Mouse (Mus musculus) stomach, embryonic 16.5 days (tissue): ENCODE results near the gene Syt13. TPM values are rescaled to one million over a fixed set of nuclear protein-coding genes. Genes with fewer than 3 reads are reported as not detected.

Experiments used
- ATAC-seq: fragments of 200-750 bp; cut with Nextera tagmentation; 2 replicates; pipeline ENCODE4 v1.8.0; 2017; ENCODE audit warnings: moderate number of reproducible peaks, moderate TSS enrichment; ENCODE audit not compliant: insufficient read depth, low FRiP score
- H3K27ac ChIP-seq: fragments of 300-500 bp; sonication (generic); 2 replicates; pipeline ENCODE4 v1.5.1; 2014; ENCODE audit warnings: low read length
- H3K27me3 ChIP-seq: fragments of 300-500 bp; sonication (generic); 2 replicates; pipeline ENCODE4 v1.6.1; 2014; ENCODE audit warnings: low read length, control low read depth, mixed read lengths; ENCODE audit not compliant: control insufficient read depth, insufficient read depth
- H3K36me3 ChIP-seq: fragments of 300-500 bp; sonication (generic); 2 replicates; pipeline ENCODE4 v1.6.1; 2014; ENCODE audit warnings: low read length; ENCODE audit not compliant: control insufficient read depth, insufficient read depth
- H3K4me1 ChIP-seq: fragments of 300-500 bp; sonication (generic); 2 replicates; pipeline ENCODE4 v1.6.1; 2014; ENCODE audit warnings: low read length, control low read depth, mixed read lengths; ENCODE audit not compliant: control insufficient read depth, insufficient read depth
- H3K4me2 ChIP-seq: fragments of 300-500 bp; sonication (generic); 2 replicates; pipeline ENCODE4 v1.6.1; 2014; ENCODE audit warnings: low read depth, low read length, mixed read lengths
- H3K4me3 ChIP-seq: fragments of 300-500 bp; sonication (generic); replicated peaks from 2 replicates; pipeline ENCODE4 v1.5.1; 2014; ENCODE audit warnings: mild to moderate bottlenecking, low read length
- H3K9ac ChIP-seq: fragments of 300-500 bp; sonication (generic); 2 replicates; pipeline ENCODE4 v1.6.1; 2014; ENCODE audit warnings: low read length
- H3K9me3 ChIP-seq: fragments of 300-500 bp; sonication (generic); replicated peaks from 2 replicates; pipeline ENCODE4 v1.6.1; 2016; ENCODE audit warnings: low read length, control low read depth; ENCODE audit not compliant: control insufficient read depth
- WGBS: fragments of 180-500 bp; shearing (Covaris S2); extraction: QIAGEN DNeasy Blood & Tissue Kit; methylation state at CpG from one replicate; pipeline ENCODE4 v1.1.7; 2014; 5-methylcytosine and 5-hydroxymethylcytosine counted together
- polyA plus RNA-seq: library from polyadenylated mRNA; unstranded; fragments of >200 nt; fragmentation: Nextera tagmentation; extraction: Ambion mirVana; gene quantifications from 2 replicates; pipeline ENCODE4 v1.2.1, GENCODE M21; 2015

Syt13 gene
- polyA plus RNA-seq: 12.7 and 12.9 TPM in 2 replicates

DNA sequence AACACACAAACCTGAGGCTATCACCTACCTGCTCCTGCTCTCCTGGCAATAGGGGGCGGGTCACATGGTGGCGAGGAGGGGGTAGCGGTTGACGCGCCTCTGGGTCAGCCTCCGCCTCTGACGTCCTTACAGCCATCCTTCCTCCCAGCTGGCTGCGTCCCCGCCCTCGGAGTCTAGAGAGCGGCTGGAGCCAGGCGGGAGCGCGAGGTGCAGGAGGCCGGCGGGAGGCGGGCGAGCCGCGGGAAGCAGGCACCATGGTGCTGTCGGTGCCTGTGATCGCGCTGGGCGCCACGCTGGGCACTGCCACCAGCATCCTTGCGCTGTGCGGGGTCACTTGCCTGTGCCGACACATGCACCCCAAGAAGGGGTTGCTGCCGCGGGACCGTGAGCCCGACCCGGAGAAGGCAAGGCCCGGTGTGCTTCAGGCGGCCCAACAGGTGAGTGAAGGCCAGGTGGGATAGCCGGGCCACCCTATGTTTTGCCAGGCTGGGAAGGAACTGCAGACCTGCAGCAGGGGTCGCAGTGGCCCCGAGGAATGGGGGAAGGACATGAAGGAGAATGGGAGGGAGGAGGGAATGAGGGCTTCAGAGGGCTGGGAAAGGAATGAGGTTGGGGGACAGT lies at the start of gene Syt13:
TSS of gene Syt13 (plus strand) at position 166 of the 621 bp plus-strand sequence.
- no peaks in the 10 kb centered on the region for H3K9me3 ChIP-seq
- peak within 1 kb of the TSS; percentile 80 for H3K4me2 ChIP-seq
- H3K36me3 ChIP-seq: no peaks in the 10 kb centered on the region
- peak within 1 kb of the TSS; percentile 53 for H3K4me3 ChIP-seq
- peak; percentile 81 for ATAC-seq
- WGBS: under 1% methylated on average over 38 of the region's 38 CpGs
- H3K9ac ChIP-seq: peak within 1 kb of the TSS; percentile 73
- H3K27ac ChIP-seq: no peak within 1 kb of the TSS
- peaks cover 10% of the 10 kb centered on the region; the same call in 1 of the 2 replicates for H3K27me3 ChIP-seq
- H3K4me1 ChIP-seq: peaks cover 21% of the 10 kb centered on the region

DNA sequence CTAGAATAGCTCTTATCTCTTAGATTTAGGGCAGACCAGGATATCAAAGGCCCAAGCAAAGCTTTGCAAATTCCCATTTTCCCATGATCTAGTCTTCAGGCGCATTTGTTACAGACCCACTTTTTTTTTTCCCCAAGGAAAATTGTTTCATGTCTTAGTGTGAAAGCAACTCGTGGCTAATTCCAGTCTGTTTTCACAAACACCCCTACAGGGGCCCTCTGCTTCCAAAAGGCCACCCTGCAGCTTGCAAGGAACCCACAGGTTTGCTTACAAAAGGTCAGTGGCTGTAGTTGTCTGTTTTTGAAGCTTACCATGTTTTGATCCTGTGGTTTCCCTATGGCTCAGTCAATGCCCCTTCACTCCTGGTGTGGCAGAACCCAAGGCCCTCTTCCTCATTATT lies 48.3 kb upstream of the Syt13 start:
- Histone ChIP-seq H3K27ac (no peak overlapping the region), H3K36me3 (no peaks in the 10 kb centered on the region), H3K27me3 (no peaks in the 10 kb centered on the region), H3K4me3 (no peak overlapping the region), H3K4me1 (no peaks in the 10 kb centered on the region), H3K9me3 (no peaks in the 10 kb centered on the region), H3K4me2 (no peak overlapping the region), H3K9ac (no peak overlapping the region)
- WGBS: 23% methylated on average over 2 of the region's 2 CpGs
- ATAC-seq: no peak

DNA sequence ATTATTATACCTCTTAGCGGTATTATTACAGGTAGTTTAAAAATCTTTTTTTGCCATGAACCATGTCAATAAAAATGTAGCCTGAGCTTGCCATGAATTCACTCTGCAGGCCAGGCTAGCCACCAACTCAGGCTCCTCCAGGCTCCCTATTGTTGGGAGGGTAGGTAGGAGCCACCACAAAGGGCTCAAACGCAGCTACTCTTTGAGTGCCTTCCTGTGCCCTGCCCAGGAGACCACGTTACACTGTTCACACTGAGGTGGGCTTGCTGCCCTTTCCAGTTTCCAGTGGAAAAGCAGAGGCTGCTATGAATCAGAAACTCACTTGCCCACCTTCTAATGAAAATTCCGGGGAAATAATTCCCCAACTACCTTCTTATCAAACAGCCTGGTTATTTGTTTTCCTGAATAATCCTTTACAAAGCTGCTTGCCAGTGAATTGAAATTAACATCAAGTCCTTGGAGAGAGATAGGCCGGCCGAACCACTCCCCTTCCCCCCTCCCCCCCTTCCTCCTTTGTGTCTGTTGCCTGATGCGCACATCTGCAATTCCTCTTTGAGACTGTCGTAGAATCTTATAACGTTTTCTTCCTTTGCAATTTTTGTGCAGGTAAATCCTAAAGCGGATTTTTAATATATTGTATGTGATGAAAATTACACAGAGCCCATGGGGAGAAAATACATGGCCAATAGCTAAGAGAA lies 44.6 kb upstream of the Syt13 start:
- Histone ChIP-seq H3K27ac (no peak overlapping the region), H3K4me2 (no peak overlapping the region), H3K9ac (no peak overlapping the region), H3K27me3 (no peaks in the 10 kb centered on the region), H3K36me3 (no peaks in the 10 kb centered on the region), H3K9me3 (no peaks in the 10 kb centered on the region), H3K4me1 (no peaks in the 10 kb centered on the region), H3K4me3 (no peak overlapping the region)
- no peak for ATAC-seq
- 18% methylated on average over 10 of the region's 10 CpGs for WGBS

DNA sequence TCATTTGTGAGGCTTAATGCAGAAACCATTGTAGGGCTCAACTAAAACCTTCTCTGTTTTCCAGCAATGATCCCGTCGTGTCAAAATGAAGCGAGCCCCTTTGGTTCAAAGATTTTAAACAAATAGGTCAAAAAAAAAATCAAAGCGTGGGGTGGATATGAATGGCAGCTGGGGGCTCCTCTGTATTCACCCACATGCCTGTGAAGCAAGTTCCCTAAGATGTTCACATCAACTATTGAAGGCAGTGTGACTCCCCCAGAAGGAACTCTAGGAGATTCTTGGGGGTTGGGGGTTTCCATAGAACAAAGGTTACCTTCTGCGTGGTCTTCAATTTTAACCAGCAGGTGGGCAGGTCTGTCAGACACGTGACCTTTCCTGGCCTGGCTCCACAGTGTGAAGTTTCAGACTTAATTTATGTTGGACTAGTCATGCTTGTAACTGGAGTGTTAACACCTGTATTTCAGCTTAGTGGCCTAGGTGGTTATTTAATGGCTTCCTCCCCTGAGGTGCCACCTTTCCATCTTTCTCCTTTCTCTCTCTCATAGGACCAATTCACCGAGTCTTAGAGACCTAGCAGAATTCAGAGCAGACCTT lies 43.7 kb upstream of the Syt13 start:
- H3K27ac ChIP-seq: no peak overlapping the region
- no peak overlapping the region for H3K4me2 ChIP-seq
- 37% methylated on average over 7 of the region's 7 CpGs for WGBS
- no peak for ATAC-seq
- no peak overlapping the region for H3K9ac ChIP-seq
- H3K4me3 ChIP-seq: no peak overlapping the region
- H3K9me3 ChIP-seq: no peaks in the 10 kb centered on the region
- H3K27me3 ChIP-seq: no peaks in the 10 kb centered on the region
- no peaks in the 10 kb centered on the region for H3K36me3 ChIP-seq
- no peaks in the 10 kb centered on the region for H3K4me1 ChIP-seq

DNA sequence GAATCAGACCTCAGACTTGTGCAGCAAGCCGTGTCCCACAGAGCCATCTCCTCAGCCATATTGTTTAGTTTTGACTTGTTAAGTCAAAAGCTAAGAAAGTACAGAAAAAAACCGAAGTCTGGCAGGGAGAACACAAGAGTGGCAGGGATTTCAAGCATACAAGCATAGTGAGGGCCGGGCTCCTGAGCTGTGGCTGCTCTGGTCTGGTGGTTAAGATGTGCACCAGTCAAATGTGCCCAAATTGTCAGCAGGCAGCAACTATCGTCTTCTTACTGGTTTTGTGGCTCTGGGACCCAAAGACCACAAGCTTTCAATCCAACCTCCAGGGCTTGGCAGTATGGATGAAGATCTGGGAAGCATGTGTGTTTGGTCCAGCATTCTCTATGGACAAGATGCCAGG lies 42.2 kb upstream of the Syt13 start:
- Histone ChIP-seq H3K4me3 (no peak overlapping the region), H3K4me1 (no peaks in the 10 kb centered on the region), H3K36me3 (no peaks in the 10 kb centered on the region), H3K9ac (no peak overlapping the region), H3K27me3 (no peaks in the 10 kb centered on the region), H3K9me3 (no peaks in the 10 kb centered on the region), H3K4me2 (no peak overlapping the region), H3K27ac (no peak overlapping the region)
- no peak for ATAC-seq
- 86% methylated on average over 4 of the region's 4 CpGs for WGBS

DNA sequence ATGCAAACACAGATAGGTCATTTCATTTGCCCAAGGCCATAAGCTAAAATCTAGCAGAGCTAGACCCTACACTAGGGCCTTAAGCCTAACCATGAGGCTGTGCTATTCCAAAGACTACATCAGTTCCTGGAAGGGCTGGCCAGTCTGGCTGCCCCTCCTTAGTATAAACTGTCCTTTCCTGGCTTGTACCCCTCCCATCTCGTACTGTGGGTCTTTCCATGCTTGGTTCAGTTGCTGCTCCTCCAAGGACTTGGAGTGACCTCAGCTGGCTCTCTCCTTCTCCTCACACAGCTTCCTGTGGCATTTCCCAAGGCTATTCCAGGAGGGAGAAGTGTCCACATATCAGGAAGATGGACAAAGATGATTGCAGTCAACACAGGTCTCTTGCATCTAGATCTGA lies 40.3 kb upstream of the Syt13 start:
- no peaks in the 10 kb centered on the region for H3K4me1 ChIP-seq
- H3K36me3 ChIP-seq: no peaks in the 10 kb centered on the region
- no peak for ATAC-seq
- H3K27me3 ChIP-seq: no peaks in the 10 kb centered on the region
- no peak overlapping the region for H3K27ac ChIP-seq
- H3K9ac ChIP-seq: no peak overlapping the region
- H3K4me2 ChIP-seq: no peak overlapping the region
- no peak overlapping the region for H3K4me3 ChIP-seq
- H3K9me3 ChIP-seq: no peaks in the 10 kb centered on the region
- 59% methylated on average over 1 of the region's 1 CpGs for WGBS

DNA sequence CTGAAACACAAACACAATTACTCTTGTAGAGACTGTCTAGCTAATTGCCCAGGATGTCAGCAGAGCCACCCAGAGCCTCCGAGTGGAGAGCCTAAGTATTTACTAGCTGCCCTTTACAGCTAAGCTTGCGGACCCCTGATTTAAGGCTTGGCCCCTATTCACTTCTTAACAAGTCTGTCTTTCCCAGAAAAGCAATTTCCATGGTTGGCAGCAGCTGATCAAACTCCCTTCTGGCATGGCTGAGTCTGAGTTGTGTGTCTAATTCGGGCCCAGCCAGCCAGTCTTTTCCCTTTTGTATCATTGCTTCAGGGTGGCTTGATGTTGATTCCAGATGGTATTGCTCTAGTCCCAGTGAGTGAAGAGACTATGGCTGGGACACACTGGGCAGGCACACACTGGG lies 37.4 kb upstream of the Syt13 start:
- no peak overlapping the region for H3K4me3 ChIP-seq
- H3K4me2 ChIP-seq: no peak overlapping the region
- no peak overlapping the region for H3K9ac ChIP-seq
- no peak overlapping the region for H3K27ac ChIP-seq
- no peaks in the 10 kb centered on the region for H3K36me3 ChIP-seq
- H3K27me3 ChIP-seq: no peaks in the 10 kb centered on the region
- WGBS: 80% methylated on average over 3 of the region's 3 CpGs
- no peaks in the 10 kb centered on the region for H3K9me3 ChIP-seq
- H3K4me1 ChIP-seq: no peaks in the 10 kb centered on the region
- ATAC-seq: no peak

DNA sequence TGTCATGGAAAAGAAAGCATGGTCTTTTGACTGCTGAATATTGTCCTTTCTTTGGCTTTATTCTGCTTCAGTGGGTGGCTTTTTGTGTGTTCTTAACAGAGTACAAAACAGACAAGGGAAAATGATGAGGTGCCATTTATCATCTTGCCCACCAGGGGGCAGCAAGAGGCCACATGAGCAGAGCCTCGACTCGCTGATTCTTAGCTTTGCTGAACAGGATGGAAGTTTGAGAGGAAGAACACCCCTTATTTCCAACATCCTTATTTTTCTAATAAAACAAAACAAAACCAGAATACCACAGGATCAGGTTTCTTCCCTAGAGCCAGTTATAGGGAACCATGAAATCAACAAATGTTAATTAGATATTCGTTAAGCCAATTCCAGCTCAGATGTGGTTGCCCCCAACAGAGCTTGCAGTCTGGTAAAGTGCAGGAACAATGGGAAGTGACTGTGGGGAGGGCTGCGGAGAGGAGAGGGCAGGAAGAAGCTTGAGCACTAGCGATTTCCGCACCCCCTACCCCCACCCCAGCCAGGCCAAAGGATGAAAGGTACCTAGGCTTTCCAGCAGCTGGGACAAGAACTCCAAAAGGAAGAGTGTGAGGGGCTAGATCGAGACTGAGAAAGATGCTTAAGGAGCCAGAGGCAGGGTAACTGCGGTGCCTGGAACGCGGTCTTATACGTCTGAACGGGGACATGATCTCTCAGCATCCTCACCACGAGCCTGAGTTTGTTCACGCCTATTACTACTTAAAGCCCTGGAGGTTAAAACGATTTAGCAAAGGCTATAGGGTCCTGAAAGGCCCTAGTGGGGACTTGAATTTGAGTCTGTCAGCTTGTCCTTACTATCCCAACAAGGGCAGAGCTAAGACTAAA lies 31.6 kb upstream of the Syt13 start:
- Histone ChIP-seq H3K36me3 (no peaks in the 10 kb centered on the region), H3K4me1 (peaks cover 4% of the 10 kb centered on the region; the same call in 1 of the 2 replicates), H3K4me2 (peak overlapping the region; percentile 15; the same call in 1 of the 2 replicates), H3K4me3 (no peak overlapping the region), H3K9me3 (no peaks in the 10 kb centered on the region), H3K9ac (no peak overlapping the region), H3K27me3 (no peaks in the 10 kb centered on the region), H3K27ac (no peak overlapping the region)
- 4% methylated on average over 15 of the region's 15 CpGs for WGBS
- no peak for ATAC-seq

DNA sequence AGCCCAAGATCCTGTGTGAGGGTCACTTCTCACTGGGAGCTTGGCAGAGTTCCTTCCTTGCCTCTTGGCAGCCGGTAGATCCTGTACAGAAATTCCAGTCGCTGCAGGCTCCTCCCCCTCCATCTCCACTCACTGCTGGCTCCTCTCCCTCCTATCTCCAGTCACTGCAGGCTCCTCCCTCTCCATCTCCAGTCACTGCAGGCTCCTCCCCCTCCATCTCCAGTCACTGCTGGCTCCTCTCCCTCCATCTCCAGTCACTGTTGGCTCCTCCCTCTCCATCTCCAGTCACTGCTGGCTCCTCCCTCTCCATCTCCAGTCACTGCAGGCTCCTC lies 31.0 kb upstream of the Syt13 start:
- Histone ChIP-seq H3K4me1 (peaks cover 4% of the 10 kb centered on the region; the same call in 1 of the 2 replicates), H3K4me2 (no peak overlapping the region), H3K9ac (no peak overlapping the region), H3K27me3 (no peaks in the 10 kb centered on the region), H3K36me3 (no peaks in the 10 kb centered on the region), H3K4me3 (no peak overlapping the region), H3K27ac (no peak overlapping the region), H3K9me3 (no peaks in the 10 kb centered on the region)
- no peak for ATAC-seq
- WGBS: 0% methylated on average over 2 of the region's 2 CpGs
